Mouse (Mus musculus): ENCODE data around the gene A630023A22Rik. TPM values are rescaled to one million over a fixed set of nuclear protein-coding genes. Genes with fewer than 3 reads are reported as not detected.
A peak's percentile ranks its signal among the peaks of the same experiment; 100 is the strongest.

Gene A630023A22Rik
- polyA plus RNA-seq, 1 experiment from 2014 or later: 0.37 TPM

DNA sequence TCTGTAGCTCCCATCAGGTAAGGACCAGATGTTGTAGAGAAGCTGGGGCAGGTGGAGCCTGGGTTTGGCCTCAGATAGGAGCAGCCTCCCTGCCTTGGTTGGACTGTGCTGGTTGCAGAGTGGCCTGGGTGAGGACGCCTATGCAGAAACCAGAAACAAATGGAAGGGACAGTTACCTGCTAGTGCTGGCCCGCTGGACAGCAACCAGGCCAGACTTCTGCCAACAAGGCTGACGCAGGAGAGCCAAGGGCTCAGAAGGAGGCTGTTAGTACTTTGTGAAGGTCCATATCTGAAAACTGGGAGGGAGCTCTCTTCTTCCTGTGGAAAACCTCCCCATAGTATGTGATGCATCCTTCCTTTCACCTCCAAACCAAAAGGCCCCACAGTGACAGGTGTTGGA, 59.2 kb downstream of the A630023A22Rik start:
- no peak for TF ChIP-seq CTCF (IDR thresholded peaks at IDR 0.05)
- TF ChIP-seq EP300 (IDR thresholded peaks at IDR 0.05): no peak
- no peak for ATAC-seq

DNA sequence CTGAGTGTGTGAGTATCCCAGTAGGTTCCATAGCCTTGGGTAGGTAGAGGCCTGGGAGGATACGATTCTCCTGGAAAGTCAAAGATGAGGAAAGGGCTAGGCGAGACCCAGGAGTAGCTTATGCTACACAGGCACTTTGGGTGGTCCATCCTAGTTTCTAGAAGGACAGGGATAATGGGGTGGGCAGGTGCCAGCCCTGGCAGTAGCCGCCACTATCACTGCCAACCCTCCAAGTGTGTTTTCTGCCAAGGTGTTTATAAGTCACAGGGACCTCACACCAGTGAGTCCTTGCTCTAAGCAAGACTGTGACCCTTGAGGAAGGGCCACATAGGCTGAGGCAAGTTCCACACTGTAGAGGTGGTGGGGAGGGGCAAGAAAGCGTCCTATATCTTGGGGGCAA, 61.3 kb downstream of the A630023A22Rik start:
- Histone ChIP-seq H3K27me3 (replicated peaks; ENCODE audit: insufficient read depth, low read length) (no peaks in the 10 kb centered on the region), H3K4me2 (replicated peaks; ENCODE audit: low read depth, low read length) (no peak overlapping the region), H3K4me1 (ENCODE audit: insufficient read depth, low read depth, low read length) (no peaks in the 10 kb centered on the region), H3K9me3 (ENCODE audit: low read length) (no peaks in the 10 kb centered on the region), H3K4me3 (ENCODE audit: low read depth, low read length) (no peak overlapping the region), H3K9ac (replicated peaks; ENCODE audit: low read depth) (no peak overlapping the region), H3K27ac (ENCODE audit: low read length) (no peak overlapping the region), H3K36me3 (ENCODE audit: insufficient read depth, low read length) (no peaks in the 10 kb centered on the region)
- WGBS: 72% methylated on average over 4 of the region's 4 CpGs
- DNase-seq (ENCODE audit: low spot score) (no peak), ATAC-seq (no peak)
- TF ChIP-seq CTCF (IDR thresholded peaks at IDR 0.05) (no peak), EP300 (IDR thresholded peaks at IDR 0.05) (no peak)

More for the DNA sequence above, 59.2 kb downstream of the A630023A22Rik start:
- Histone ChIP-seq H3K4me1 (ENCODE audit: insufficient read depth, low read depth, low read length) (no peaks in the 10 kb centered on the region), H3K9ac (replicated peaks; ENCODE audit: low read depth) (no peak overlapping the region), H3K27me3 (replicated peaks; ENCODE audit: insufficient read depth, low read length) (no peaks in the 10 kb centered on the region), H3K4me2 (replicated peaks; ENCODE audit: low read depth, low read length) (no peak overlapping the region), H3K4me3 (ENCODE audit: low read depth, low read length) (no peak overlapping the region), H3K27ac (ENCODE audit: low read length) (no peak overlapping the region), H3K36me3 (ENCODE audit: insufficient read depth, low read length) (no peaks in the 10 kb centered on the region), H3K9me3 (ENCODE audit: low read length) (no peaks in the 10 kb centered on the region)
- 46% methylated on average over 3 of the region's 3 CpGs for WGBS
- no peak for DNase-seq (ENCODE audit: low spot score)

DNA sequence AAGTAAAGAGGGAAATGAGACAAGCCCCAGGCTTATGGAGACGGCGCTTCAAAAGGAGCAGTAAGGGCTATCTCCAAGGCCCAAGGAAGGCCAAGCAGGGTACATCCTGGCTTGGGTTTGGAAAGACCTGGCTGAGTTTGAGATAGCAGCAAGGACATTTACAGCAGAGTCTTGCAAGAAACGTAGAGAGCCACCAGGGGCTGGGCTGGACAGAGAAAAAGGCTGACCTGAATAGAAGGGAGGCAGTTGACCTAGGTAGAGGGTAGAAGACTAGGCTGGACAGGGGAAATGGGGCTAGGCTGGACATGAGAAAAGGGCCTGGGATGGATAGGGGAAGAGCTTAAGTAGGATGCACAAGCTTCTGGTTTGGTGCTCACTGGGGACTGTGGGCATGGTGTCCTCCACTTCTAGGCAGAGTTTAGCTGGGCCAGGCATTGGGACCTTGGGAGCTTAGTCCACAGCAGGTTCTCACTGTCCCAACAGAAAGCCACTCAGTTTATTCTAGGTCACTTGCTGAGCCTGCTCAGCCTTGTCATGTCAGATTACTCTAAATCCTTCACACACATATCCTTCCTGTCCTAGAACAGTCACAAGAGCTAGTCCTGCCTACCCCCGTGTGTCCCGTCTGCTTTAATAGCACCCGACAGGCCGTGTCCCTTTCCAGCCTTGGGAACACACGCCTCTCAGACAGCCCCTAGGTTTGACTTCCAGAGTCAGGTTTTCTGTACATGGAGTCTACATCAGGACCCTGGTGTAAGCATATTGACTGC, 68.5 kb downstream of the A630023A22Rik start:
- WGBS: 76% methylated on average over 8 of the region's 8 CpGs

DNA sequence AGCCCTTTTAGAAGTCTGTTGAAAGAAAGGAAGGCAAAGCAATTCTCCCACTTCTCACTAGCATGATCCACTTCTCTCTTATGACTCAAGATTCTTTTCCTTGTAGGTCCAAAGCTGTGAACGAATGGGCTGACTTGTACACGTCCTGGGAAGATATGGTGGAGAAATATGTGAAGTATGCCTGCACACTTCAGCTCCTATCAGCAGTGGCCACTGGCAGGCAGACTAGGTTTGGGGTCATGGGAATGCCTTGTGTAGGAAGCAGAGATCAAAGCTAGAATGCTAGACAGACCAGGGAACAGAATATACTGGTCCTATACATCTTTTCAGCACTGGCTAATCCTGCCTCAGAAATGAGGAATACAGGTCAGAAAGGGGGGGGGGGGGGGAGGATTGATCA, 75.8 kb downstream of the A630023A22Rik start:
- H3K27me3 ChIP-seq (replicated peaks; ENCODE audit: insufficient read depth, low read length): no peaks in the 10 kb centered on the region
- ATAC-seq: no peak
- DNase-seq (ENCODE audit: low spot score): peak; percentile 7
- H3K4me1 ChIP-seq (ENCODE audit: insufficient read depth, low read depth, low read length): no peaks in the 10 kb centered on the region
- H3K4me3 ChIP-seq (ENCODE audit: low read depth, low read length): no peak overlapping the region
- 17% methylated on average over 2 of the region's 2 CpGs for WGBS
- H3K4me2 ChIP-seq (replicated peaks; ENCODE audit: low read depth, low read length): no peak overlapping the region
- H3K36me3 ChIP-seq (ENCODE audit: insufficient read depth, low read length): no peaks in the 10 kb centered on the region
- H3K9me3 ChIP-seq (ENCODE audit: low read length): no peaks in the 10 kb centered on the region
- no peak overlapping the region for H3K9ac ChIP-seq (replicated peaks; ENCODE audit: low read depth)
- no peak for TF ChIP-seq EP300 (IDR thresholded peaks at IDR 0.05)
- TF ChIP-seq CTCF (IDR thresholded peaks at IDR 0.05): no peak
- H3K27ac ChIP-seq (ENCODE audit: low read length): no peak overlapping the region

More for the DNA sequence above, 68.5 kb downstream of the A630023A22Rik start:
- Histone ChIP-seq H3K4me1 (ENCODE audit: insufficient read depth, low read depth, low read length) (no peaks in the 10 kb centered on the region), H3K9me3 (ENCODE audit: low read length) (no peaks in the 10 kb centered on the region), H3K27ac (ENCODE audit: low read length) (no peak overlapping the region), H3K4me3 (ENCODE audit: low read depth, low read length) (no peak overlapping the region), H3K4me2 (replicated peaks; ENCODE audit: low read depth, low read length) (no peak overlapping the region), H3K36me3 (ENCODE audit: insufficient read depth, low read length) (no peaks in the 10 kb centered on the region), H3K9ac (replicated peaks; ENCODE audit: low read depth) (no peak overlapping the region), H3K27me3 (replicated peaks; ENCODE audit: insufficient read depth, low read length) (no peaks in the 10 kb centered on the region)
- TF ChIP-seq EP300 (IDR thresholded peaks at IDR 0.05): no peak
- no peak for TF ChIP-seq CTCF (IDR thresholded peaks at IDR 0.05)
- ATAC-seq: no peak
- DNase-seq (ENCODE audit: low spot score): no peak

DNA sequence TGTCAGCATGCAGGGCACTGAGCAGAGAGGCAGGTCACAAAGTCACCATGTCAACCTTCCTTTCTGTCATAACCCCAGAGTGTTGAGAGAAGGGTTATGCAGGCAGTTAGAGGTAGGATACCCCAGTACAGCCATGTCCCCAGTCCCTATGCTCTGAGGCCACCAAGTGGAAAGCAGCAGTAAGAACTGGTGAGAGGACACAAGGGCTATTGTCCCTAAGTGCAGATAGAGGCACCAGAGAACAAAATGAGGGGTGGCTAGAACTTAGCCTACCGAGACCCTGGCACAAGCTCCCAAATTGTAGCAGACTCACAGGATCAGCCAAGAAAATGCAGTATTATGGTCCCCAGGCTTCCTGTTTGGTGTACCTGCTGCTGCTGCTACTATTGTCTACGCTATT, 85.6 kb downstream of the A630023A22Rik start:
- no peak overlapping the region for H3K9ac ChIP-seq (replicated peaks; ENCODE audit: low read depth)
- H3K4me2 ChIP-seq (replicated peaks; ENCODE audit: low read depth, low read length): no peak overlapping the region
- DNase-seq (ENCODE audit: low spot score) (no peak), ATAC-seq (no peak)
- no peaks in the 10 kb centered on the region for H3K9me3 ChIP-seq (ENCODE audit: low read length)
- TF ChIP-seq EP300 (IDR thresholded peaks at IDR 0.05) (no peak), CTCF (IDR thresholded peaks at IDR 0.05) (no peak)
- no peak overlapping the region for H3K4me3 ChIP-seq (ENCODE audit: low read depth, low read length)
- WGBS: 80% methylated on average over 2 of the region's 2 CpGs
- H3K36me3 ChIP-seq (ENCODE audit: insufficient read depth, low read length): no peaks in the 10 kb centered on the region
- H3K27ac ChIP-seq (ENCODE audit: low read length): no peak overlapping the region
- H3K27me3 ChIP-seq (replicated peaks; ENCODE audit: insufficient read depth, low read length): no peaks in the 10 kb centered on the region
- H3K4me1 ChIP-seq (ENCODE audit: insufficient read depth, low read depth, low read length): no peaks in the 10 kb centered on the region

DNA sequence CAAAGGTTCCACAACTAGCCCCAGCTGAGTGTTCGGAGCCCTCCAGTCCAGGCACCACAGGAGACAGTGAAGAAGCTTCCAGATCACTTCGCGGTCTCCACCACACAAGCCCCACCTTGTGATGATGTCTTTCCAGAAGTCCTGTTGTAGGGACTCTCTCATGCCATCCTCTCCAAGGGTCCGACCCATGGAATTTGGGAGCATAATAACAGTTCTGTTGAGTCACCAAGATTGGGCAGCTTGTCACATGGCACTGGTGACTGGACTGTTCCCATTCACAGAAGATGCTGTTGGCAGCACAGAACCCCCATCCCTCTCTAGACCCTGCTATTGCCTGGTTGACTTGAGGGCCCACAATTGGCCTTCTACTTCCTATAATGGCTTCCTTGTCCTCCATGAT, 86.2 kb downstream of the A630023A22Rik start, which contains the start of gene Gm5460:
Gene Gm5460, plus strand, starts transcription at position 378 of the 400 bp plus-strand sequence.
- 89% methylated on average over 4 of the region's 4 CpGs for WGBS
- no peak for ATAC-seq
- TF ChIP-seq EP300 (IDR thresholded peaks at IDR 0.05) (no peak), CTCF (IDR thresholded peaks at IDR 0.05) (no peak)

More for the DNA sequence above, 86.2 kb downstream of the A630023A22Rik start, which contains the start of gene Gm5460:
- Histone ChIP-seq H3K27me3 (replicated peaks; ENCODE audit: insufficient read depth, low read length) (no peaks in the 10 kb centered on the region), H3K9me3 (ENCODE audit: low read length) (no peaks in the 10 kb centered on the region), H3K36me3 (ENCODE audit: insufficient read depth, low read length) (no peaks in the 10 kb centered on the region), H3K27ac (ENCODE audit: low read length) (no peak within 1 kb of the TSS), H3K4me3 (ENCODE audit: low read depth, low read length) (no peak within 1 kb of the TSS), H3K4me2 (replicated peaks; ENCODE audit: low read depth, low read length) (no peak within 1 kb of the TSS), H3K9ac (replicated peaks; ENCODE audit: low read depth) (no peak within 1 kb of the TSS), H3K4me1 (ENCODE audit: insufficient read depth, low read depth, low read length) (no peaks in the 10 kb centered on the region)
- no peak for DNase-seq (ENCODE audit: low spot score)
